Mouse (Mus musculus): Measurements from ENCODE around the gene 1700042G07Rik.
A peak's percentile ranks its signal among the peaks of the same experiment; 100 is the strongest.
"Not testable (repeated sequence)": the region's sequence is repeated elsewhere in the genome, so short reads cannot be mapped to it uniquely, and the experiment has no call there.

The 1700042G07Rik gene

DNA sequence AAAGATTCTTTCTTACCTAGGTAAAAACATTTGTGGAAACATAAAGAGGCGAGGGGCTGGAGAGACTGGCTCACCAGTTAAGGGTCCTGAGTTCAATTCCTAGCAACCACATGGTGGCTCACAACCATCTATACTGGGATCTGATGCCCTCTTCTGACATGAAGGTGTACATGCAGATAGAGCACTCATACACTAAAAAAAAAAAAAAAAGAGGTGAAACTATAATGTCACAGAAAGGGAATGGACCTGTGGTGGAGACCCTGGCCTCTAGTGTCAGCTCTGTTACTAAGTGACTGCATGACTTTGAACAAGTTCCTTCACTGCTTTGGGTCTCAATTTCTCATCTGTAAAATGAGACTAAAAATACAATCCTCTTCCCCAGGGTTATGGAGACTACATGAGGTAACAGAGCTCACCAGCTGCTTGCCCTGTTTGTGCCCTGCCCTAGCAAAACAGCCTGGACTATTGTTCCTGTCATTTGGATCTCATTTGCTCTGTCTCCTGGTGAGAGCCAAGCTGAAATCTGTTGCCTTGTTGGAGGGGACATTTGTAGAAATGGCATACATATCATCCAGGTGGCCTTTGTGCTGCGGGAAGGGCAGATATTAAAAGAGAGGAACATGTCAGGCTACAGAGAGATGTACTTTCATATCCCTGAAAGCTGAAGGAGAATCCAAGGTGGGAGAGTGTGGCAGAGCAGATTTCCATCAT lies 42.9 kb downstream of the 1700042G07Rik start:
- DNase-seq, result no peak

- DNase-seq, result peak in 1 of 2 experiments; percentile 11
Measured at GRCm38 (mm10) chr4:116217046-116217445, 43.9 kb downstream of the 1700042G07Rik start.

- not testable (repeated sequence) for DNase-seq
Measured at GRCm38 (mm10) chr4:116217661-116218060, 44.5 kb downstream of the 1700042G07Rik start.

DNA sequence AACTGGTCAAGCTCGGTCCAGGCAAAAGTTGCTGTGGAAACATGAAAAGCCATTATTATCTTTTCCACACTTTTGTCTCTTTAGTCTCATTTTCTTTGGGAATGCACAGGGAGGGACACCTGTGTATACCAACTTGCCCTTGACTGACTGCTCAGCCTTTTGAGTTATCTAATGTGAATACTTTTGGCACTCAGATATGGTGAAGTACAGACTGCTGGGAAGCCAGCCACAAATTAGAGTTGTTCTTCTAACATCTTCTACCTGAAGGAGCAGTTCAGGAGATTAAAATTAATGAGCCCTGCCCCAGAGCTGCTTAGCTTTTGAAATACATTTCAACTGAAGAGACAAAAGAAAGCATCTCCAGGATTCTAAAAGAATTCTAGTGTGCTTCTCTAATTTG lies 45.9 kb downstream of the 1700042G07Rik start:
- no peak for DNase-seq

DNA sequence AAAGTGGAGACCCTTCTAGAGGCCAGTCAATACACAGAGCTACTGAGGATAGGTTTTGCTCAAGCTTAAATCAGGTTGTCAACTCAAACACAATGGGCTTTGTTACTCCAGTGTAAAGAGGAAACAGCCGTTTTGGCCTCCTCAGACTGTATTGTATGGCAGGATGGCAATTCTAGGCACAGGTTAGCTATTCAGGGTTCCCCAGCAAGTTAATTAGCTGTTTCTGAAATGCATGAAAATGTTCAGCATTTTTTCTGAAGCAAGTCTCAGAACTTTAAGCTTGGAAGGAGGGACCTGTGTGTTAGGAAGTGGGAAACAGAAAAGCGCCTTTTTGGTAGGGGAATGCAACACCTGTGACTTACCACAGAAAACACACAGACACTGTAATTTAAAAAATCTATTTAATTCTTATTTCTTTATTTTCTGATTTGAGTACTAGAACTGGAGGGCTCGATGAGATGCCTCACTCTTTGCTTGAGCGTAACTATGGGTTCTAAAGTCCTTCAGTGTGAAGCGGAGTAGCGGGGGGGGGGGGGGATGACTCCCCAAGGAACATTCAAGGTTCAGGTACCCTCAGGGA lies 47.0 kb downstream of the 1700042G07Rik start:
- DNase-seq, result peak in 1 of 2 experiments; percentile 18

GRCm38 (mm10) chr4:116220780-116221139 lies 47.6 kb downstream of the 1700042G07Rik start:
- DNase-seq, result no peak

GRCm38 (mm10) chr4:116221140-116221851 lies 48.1 kb downstream of the 1700042G07Rik start, which contains the start of gene Pik3r3:
TSS of gene Pik3r3 (plus strand) at chr4:116221618.
- DNase-seq, result peak; percentile 98

GRCm38 (mm10) chr4:116221996-116222842 lies 49.0 kb downstream of the 1700042G07Rik start:
- peak in 1 of 2 experiments; percentile 19 for DNase-seq

DNA sequence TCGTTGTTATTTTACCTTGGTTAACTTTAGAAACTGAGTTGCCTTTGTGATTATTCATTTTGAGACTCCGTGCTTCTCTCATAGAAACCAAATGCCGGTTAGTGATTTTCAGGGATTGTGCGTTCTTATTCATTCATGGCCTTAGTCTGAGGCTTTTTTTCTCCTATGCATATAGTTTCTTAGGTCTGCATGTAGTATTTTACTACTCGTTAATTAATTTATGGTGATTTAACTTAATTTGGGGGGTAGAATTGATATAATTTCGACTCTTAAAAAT lies 49.6 kb downstream of the 1700042G07Rik start:
- no peak for DNase-seq
